Mouse (Mus musculus): ENCODE measurements around the gene Nadsyn1. TPM values are rescaled to one million over a fixed set of nuclear protein-coding genes. Genes with fewer than 3 reads are reported as not detected.

The Nadsyn1 gene
- polyA plus RNA-seq, 1 experiment from 2014 or later: 5.2 TPM

DNA sequence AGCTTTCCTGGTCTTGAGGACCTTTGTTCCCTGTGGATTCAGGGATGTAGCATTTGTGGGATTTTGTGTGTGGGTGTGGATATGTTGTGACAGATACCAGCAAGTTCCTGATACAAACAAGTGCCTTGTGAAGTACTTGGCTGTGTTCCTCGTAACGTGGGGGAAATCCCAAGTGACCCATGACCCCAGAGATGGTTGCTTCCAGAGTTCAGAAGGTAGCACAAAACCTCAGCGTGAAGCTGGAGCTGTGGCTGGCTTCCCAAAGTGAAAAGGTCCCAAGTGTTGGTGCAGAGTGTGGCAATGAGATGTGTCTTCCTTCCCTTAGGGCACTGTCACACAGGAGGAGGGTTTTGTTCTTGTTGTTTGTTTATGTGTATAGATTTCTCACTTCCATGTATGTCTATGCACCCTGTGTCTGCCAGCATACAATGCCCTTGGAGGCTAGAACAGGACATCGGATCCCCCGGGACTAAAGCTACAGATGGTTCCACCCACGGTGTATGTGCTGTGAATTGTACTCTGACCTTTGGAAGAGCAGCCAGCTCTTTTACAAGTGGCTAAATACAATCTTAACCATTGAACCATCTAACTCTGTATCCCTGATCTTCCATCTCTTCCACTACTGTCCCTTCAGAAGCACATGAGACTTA is 30.2 kb downstream of the Nadsyn1 start:
- peaks cover 22% of the 10 kb centered on the region for H3K36me3 ChIP-seq (ENCODE audit: control insufficient read depth, insufficient read depth, low read length)
- H3K9me3 ChIP-seq (replicated peaks; ENCODE audit: control insufficient read depth, low read length): no peaks in the 10 kb centered on the region
- no peaks in the 10 kb centered on the region for H3K27me3 ChIP-seq (replicated peaks; ENCODE audit: control insufficient read depth, insufficient read depth, low read length)
- DNase-seq (ENCODE audit: low spot score): no peak
- H3K4me1 ChIP-seq (ENCODE audit: control insufficient read depth, insufficient read depth, low read length): no peaks in the 10 kb centered on the region
- no peak overlapping the region for H3K27ac ChIP-seq (ENCODE audit: low read depth, low read length)
- no peak for ATAC-seq
- no peak overlapping the region for H3K9ac ChIP-seq (ENCODE audit: low read length)
- WGBS: 80% methylated on average over 6 of the region's 6 CpGs
- H3K4me3 ChIP-seq (ENCODE audit: low read depth, low read length): no peak overlapping the region
- H3K4me2 ChIP-seq (ENCODE audit: low read length): no peak overlapping the region

DNA sequence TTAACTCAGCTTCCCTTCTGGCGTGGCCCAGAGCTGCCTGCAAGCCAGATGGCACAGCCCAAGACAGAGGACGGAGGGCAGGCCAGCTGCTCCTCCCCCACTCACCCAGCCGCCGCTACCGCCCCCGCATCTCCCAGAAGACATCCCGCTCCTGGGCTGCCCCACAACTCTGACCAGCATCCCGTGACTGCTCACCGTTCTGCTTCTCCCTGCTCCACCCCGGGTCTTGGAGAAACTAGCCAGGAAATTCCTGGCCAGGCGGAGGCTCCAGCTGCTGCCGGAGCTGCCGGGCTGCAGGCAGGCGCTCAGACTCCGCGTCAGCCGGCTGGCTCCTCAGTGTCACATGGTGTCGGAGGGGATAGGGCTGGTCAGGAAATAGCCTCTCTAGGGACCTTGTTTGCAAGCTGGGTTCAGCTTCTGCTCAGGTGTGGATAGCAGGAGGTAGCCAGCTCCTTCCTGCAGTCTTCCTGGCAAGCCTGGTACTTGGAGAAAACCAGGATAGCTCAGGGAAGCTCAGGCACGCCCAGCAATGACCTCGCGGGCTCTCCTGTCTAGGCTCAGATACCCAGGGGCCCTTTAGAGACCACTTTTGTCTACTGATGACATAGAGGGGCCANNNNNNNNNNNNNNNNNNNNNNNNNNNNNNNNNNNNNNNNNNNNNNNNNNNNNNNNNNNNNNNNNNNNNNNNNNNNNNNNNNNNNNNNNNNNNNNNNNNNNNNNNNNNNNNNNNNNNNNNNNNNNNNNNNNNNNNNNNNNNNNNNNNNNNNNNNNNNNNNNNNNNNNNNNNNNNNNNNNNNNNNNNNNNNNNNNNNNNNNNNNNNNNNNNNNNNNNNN is 38.4 kb downstream of the Nadsyn1 start, which contains the start of gene Mrgpre:
TSS of gene Mrgpre (minus strand) at position 505 of the 834 bp plus-strand sequence.
- peak within 1 kb of the TSS; percentile 43 for H3K4me3 ChIP-seq (ENCODE audit: low read depth, low read length)
- peak within 1 kb of the TSS; percentile 72 for H3K4me2 ChIP-seq (ENCODE audit: low read length)
- DNase-seq (ENCODE audit: low spot score) (peak; percentile 75), ATAC-seq (peak; percentile 87)
- H3K9me3 ChIP-seq (replicated peaks; ENCODE audit: control insufficient read depth, low read length): no peaks in the 10 kb centered on the region
- WGBS: 4% methylated on average over 20 of the region's 21 CpGs
- no peaks in the 10 kb centered on the region for H3K27me3 ChIP-seq (replicated peaks; ENCODE audit: control insufficient read depth, insufficient read depth, low read length)
- peak within 1 kb of the TSS; percentile 62; the same call in 1 of the 2 replicates for H3K27ac ChIP-seq (ENCODE audit: low read depth, low read length)
- peak within 1 kb of the TSS; percentile 68 for H3K9ac ChIP-seq (ENCODE audit: low read length)
- H3K4me1 ChIP-seq (ENCODE audit: control insufficient read depth, insufficient read depth, low read length): peaks cover 15% of the 10 kb centered on the region
- no peaks in the 10 kb centered on the region for H3K36me3 ChIP-seq (ENCODE audit: control insufficient read depth, insufficient read depth, low read length)

DNA sequence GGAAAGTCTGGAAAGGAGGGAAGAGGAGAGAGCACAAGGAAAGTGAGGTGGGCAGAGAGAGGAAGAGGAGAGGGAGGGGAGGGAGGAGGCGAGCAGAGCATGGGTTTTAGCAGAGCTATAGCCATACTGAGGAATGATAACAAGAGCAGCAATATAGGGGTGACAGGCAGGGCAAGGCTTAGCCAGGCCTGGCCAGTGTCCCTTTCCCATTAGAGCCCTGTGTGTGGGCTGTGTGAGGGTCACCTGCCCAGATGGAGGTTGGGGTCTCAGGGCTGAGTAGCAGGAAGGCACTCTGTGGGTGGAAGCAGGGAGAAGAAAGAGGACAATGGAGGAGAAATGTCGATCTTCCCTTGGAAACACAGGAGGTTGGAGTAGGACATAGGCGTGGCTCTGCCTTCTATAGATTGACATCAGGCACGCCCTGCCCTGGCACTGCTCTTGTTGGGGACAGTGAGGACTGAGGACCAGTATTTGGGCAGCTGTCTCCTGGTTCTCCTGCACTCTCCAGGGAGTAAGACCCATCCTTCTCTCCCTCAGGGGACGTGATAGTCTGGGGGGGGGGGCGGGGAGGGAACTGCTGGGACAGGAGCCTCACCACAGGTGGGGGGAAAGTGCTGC is 39.2 kb downstream of the Nadsyn1 start:
- DNase-seq (ENCODE audit: low spot score) (no peak), ATAC-seq (peak; percentile 67; the same call in 1 of the 2 replicates)
- peak overlapping the region; percentile 68 for H3K9ac ChIP-seq (ENCODE audit: low read length)

DNA sequence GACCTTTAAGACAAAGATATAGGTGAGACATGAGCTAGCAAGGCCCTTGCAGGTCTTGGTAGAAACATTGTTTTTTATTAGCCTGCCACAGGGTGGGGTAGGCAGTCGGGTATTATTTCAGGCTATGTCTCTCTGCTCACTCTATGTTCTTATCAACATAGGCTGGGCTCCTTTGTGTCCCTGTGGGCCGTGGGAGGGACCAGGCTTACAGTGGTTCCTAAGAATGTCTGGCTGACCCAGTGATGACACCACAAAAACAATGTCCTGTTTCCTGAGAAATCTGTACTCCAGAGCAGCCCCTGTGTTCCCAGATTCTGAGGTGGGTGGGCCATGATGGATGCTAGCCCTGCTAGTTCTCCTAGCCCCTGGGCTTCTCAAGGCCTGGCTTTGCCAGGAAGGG is 45.3 kb downstream of the Nadsyn1 start:
- H3K27me3 ChIP-seq (replicated peaks; ENCODE audit: control insufficient read depth, insufficient read depth, low read length): no peaks in the 10 kb centered on the region
- ATAC-seq (no peak), DNase-seq (ENCODE audit: low spot score) (no peak)
- no peaks in the 10 kb centered on the region for H3K4me1 ChIP-seq (ENCODE audit: control insufficient read depth, insufficient read depth, low read length)
- no peaks in the 10 kb centered on the region for H3K36me3 ChIP-seq (ENCODE audit: control insufficient read depth, insufficient read depth, low read length)
- H3K27ac ChIP-seq (ENCODE audit: low read depth, low read length): no peak overlapping the region
- no peaks in the 10 kb centered on the region for H3K9me3 ChIP-seq (replicated peaks; ENCODE audit: control insufficient read depth, low read length)
- no peak overlapping the region for H3K9ac ChIP-seq (ENCODE audit: low read length)
- H3K4me2 ChIP-seq (ENCODE audit: low read length): no peak overlapping the region
- H3K4me3 ChIP-seq (ENCODE audit: low read depth, low read length): no peak overlapping the region
- WGBS: 66% methylated on average over 2 of the region's 2 CpGs

More for the DNA sequence above, 39.2 kb downstream of the Nadsyn1 start:
- H3K4me1 ChIP-seq (ENCODE audit: control insufficient read depth, insufficient read depth, low read length): peaks cover 15% of the 10 kb centered on the region
- WGBS: 16% methylated on average over 5 of the region's 6 CpGs
- H3K4me2 ChIP-seq (ENCODE audit: low read length): peak overlapping the region; percentile 72
- no peaks in the 10 kb centered on the region for H3K9me3 ChIP-seq (replicated peaks; ENCODE audit: control insufficient read depth, low read length)
- H3K27me3 ChIP-seq (replicated peaks; ENCODE audit: control insufficient read depth, insufficient read depth, low read length): no peaks in the 10 kb centered on the region
- no peaks in the 10 kb centered on the region for H3K36me3 ChIP-seq (ENCODE audit: control insufficient read depth, insufficient read depth, low read length)
- H3K4me3 ChIP-seq (ENCODE audit: low read depth, low read length): peak overlapping the region; percentile 43
- peak overlapping the region; percentile 62; the same call in 1 of the 2 replicates for H3K27ac ChIP-seq (ENCODE audit: low read depth, low read length)

DNA sequence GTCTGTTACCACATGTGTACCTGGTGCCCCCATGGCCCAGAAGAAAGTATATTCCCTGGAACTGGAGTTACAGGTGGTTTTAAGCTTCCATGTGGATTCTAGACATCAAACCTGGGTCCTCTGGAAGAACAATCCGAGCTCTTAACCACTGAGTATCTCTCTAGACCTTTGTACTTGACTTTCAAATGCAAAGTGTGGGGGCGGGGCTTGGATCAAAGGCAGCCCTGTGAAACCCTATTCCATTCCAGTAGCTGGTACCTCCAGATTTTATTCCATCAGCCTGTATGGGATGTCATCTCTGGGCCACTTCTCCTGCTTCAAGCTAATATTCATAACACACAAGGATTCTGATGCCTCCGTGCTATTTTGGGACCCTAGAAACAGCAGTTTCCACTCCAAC is 46.5 kb downstream of the Nadsyn1 start:
- ATAC-seq: no peak
- Histone ChIP-seq H3K27ac (ENCODE audit: low read depth, low read length) (no peak overlapping the region), H3K4me1 (ENCODE audit: control insufficient read depth, insufficient read depth, low read length) (no peaks in the 10 kb centered on the region), H3K27me3 (replicated peaks; ENCODE audit: control insufficient read depth, insufficient read depth, low read length) (no peaks in the 10 kb centered on the region), H3K9ac (ENCODE audit: low read length) (no peak overlapping the region), H3K4me2 (ENCODE audit: low read length) (no peak overlapping the region), H3K9me3 (replicated peaks; ENCODE audit: control insufficient read depth, low read length) (no peaks in the 10 kb centered on the region), H3K36me3 (ENCODE audit: control insufficient read depth, insufficient read depth, low read length) (no peaks in the 10 kb centered on the region), H3K4me3 (ENCODE audit: low read depth, low read length) (no peak overlapping the region)
- 35% methylated on average over 3 of the region's 3 CpGs for WGBS
- DNase-seq (ENCODE audit: low spot score): no peak

DNA sequence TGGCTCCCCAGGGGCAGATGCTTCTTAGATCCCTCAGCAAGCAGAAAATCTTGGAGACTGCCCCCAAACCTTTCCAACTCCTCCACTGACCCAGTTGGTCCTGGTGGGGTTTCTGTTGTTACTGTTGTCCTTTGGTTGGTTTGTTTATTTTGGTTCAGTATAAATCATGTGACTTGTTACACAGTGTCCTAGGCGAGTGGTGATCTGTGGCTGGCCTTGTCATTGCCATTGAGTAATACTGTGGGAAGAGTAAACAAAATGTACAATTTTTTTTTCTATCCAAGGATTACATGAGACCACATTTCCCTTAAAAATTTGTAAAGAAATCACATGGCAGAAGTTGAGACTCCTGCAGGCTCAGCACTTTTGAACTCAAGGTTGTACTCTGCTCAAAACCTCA is 53.2 kb downstream of the Nadsyn1 start:
- DNase-seq (ENCODE audit: low spot score) (no peak), ATAC-seq (no peak)
- Histone ChIP-seq H3K4me3 (ENCODE audit: low read depth, low read length) (no peak overlapping the region), H3K9me3 (replicated peaks; ENCODE audit: control insufficient read depth, low read length) (no peaks in the 10 kb centered on the region), H3K4me1 (ENCODE audit: control insufficient read depth, insufficient read depth, low read length) (no peaks in the 10 kb centered on the region), H3K27ac (ENCODE audit: low read depth, low read length) (no peak overlapping the region), H3K27me3 (replicated peaks; ENCODE audit: control insufficient read depth, insufficient read depth, low read length) (0 out of 2 replicates have a peak, but pooled peaks cover 1% of the 10 kb centered on the region), H3K9ac (ENCODE audit: low read length) (no peak overlapping the region), H3K36me3 (ENCODE audit: control insufficient read depth, insufficient read depth, low read length) (no peaks in the 10 kb centered on the region), H3K4me2 (ENCODE audit: low read length) (no peak overlapping the region)
- WGBS: 68% methylated on average over 1 of the region's 1 CpGs

DNA sequence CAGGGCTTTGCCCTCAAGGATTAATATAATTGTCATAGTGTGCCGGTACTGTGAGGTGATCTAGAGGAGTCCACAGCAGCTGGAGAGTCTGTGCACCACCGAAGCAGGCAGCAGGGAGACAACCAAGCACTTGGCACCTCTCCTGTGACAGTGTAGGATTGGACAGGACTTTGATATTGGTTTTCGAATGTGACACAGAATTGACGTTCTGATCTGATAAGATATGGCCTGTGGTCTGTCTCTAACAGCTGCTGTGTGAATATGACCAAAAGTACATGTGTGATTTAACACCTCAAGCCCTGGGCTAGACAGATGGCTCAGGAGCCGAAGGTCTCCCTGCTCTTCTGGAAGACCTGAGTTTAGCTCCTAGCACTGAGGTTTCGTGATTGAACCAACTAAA is 54.4 kb downstream of the Nadsyn1 start:
- no peaks in the 10 kb centered on the region for H3K4me1 ChIP-seq (ENCODE audit: control insufficient read depth, insufficient read depth, low read length)
- H3K36me3 ChIP-seq (ENCODE audit: control insufficient read depth, insufficient read depth, low read length): no peaks in the 10 kb centered on the region
- DNase-seq (ENCODE audit: low spot score): no peak
- H3K4me3 ChIP-seq (ENCODE audit: low read depth, low read length): no peak overlapping the region
- no peak overlapping the region for H3K4me2 ChIP-seq (ENCODE audit: low read length)
- no peaks in the 10 kb centered on the region for H3K9me3 ChIP-seq (replicated peaks; ENCODE audit: control insufficient read depth, low read length)
- H3K27ac ChIP-seq (ENCODE audit: low read depth, low read length): no peak overlapping the region
- ATAC-seq: no peak
- WGBS: 74% methylated on average over 6 of the region's 6 CpGs
- 0 out of 2 replicates have a peak, but pooled peaks cover 4% of the 10 kb centered on the region for H3K27me3 ChIP-seq (replicated peaks; ENCODE audit: control insufficient read depth, insufficient read depth, low read length)
- no peak overlapping the region for H3K9ac ChIP-seq (ENCODE audit: low read length)

DNA sequence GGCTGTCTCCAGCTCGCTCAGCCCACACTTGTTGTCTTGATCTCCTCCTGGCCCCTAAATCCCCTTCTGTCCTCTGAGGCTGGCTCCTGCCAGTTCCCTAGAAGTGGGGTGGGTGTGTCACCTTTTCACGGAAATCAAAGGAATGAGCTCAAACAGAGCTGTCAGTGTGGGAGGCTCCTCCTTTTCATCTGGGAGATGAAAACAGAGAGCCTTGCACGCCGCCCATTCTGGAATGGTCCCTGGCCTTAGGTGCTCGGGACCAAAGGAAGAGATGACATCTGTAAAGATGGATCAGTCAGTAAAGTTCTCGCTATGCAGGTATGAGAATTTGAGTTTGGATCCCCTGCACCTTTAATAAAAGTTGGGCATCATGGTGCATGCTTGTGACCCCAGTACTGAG is 55.8 kb downstream of the Nadsyn1 start, which contains the start of gene Mrgprg:
TSS of gene Mrgprg (minus strand) at position 101 of the 400 bp plus-strand sequence.
- Histone ChIP-seq H3K4me3 (ENCODE audit: low read depth, low read length) (no peak within 1 kb of the TSS), H3K9ac (ENCODE audit: low read length) (no peak within 1 kb of the TSS), H3K4me1 (ENCODE audit: control insufficient read depth, insufficient read depth, low read length) (no peaks in the 10 kb centered on the region), H3K27ac (ENCODE audit: low read depth, low read length) (no peak within 1 kb of the TSS), H3K27me3 (replicated peaks; ENCODE audit: control insufficient read depth, insufficient read depth, low read length) (0 out of 2 replicates have a peak, but pooled peaks cover 4% of the 10 kb centered on the region), H3K36me3 (ENCODE audit: control insufficient read depth, insufficient read depth, low read length) (no peaks in the 10 kb centered on the region), H3K9me3 (replicated peaks; ENCODE audit: control insufficient read depth, low read length) (no peaks in the 10 kb centered on the region), H3K4me2 (ENCODE audit: low read length) (no peak within 1 kb of the TSS)
- 40% methylated on average over 6 of the region's 6 CpGs for WGBS
- ATAC-seq: no peak
- no peak for DNase-seq (ENCODE audit: low spot score)

All from forebrain, embryonic 14.5 days (tissue).